Mouse (Mus musculus) liver, adult 2 months (tissue): Measurements from ENCODE around the gene Gm10271. TPM values are rescaled to one million over a fixed set of nuclear protein-coding genes. Genes with fewer than 3 reads are reported as not detected.

Source experiments
- DNase-seq: peaks from one replicate; pipeline ENCODE4 v3.0.0-alpha.2; 2011; ENCODE audit warnings: low read depth, low spot score; ENCODE audit errors: extremely low read depth
- H3K27ac ChIP-seq: fragments of 200-500 bp; replicated peaks from 2 replicates; pipeline ENCODE4 v1.5.1; 2012; ENCODE audit warnings: low read depth, mild to moderate bottlenecking, control low read depth, inconsistent platforms, low read length; ENCODE audit not compliant: insufficient read depth
- H3K27me3 ChIP-seq: fragments of 200-500 bp; 2 replicates; pipeline ENCODE4 v1.6.1; 2012; ENCODE audit warnings: mild to moderate bottlenecking, moderate library complexity, low read length, inconsistent platforms; ENCODE audit not compliant: control insufficient read depth, insufficient read depth
- H3K36me3 ChIP-seq: fragments of 200-500 bp; 2 replicates; pipeline ENCODE4 v1.6.1; 2012; ENCODE audit warnings: low read length, inconsistent platforms; ENCODE audit not compliant: control insufficient read depth, insufficient read depth
- H3K4me1 ChIP-seq: fragments of 200-500 bp; 2 replicates; pipeline ENCODE4 v1.6.1; 2011; ENCODE audit warnings: low read length; ENCODE audit not compliant: control insufficient read depth, insufficient read depth
- H3K4me3 ChIP-seq: fragments of 200-500 bp; 2 replicates; pipeline ENCODE4 v1.5.1; 2011; ENCODE audit warnings: low read depth, mild to moderate bottlenecking, control low read depth, low read length, moderate library complexity; ENCODE audit not compliant: insufficient read depth
- H3K79me2 ChIP-seq: fragments of 200-500 bp; 2 replicates; pipeline ENCODE4 v1.6.1; 2012; ENCODE audit warnings: inconsistent platforms, mild to moderate bottlenecking, low read length, moderate library complexity; ENCODE audit not compliant: control insufficient read depth, insufficient read depth
- H3K9ac ChIP-seq: fragments of 200-500 bp; 2 replicates; pipeline ENCODE4 v1.6.1; 2012; ENCODE audit warnings: low read depth, mild to moderate bottlenecking, control low read depth, inconsistent platforms, low read length
- CTCF ChIP-seq: fragments of 200-500 bp; IDR thresholded peaks from 2 replicates; pipeline ENCODE4 v1.5.1; 2011; ENCODE audit warnings: low read depth, low read length, control low read depth
- POLR2A ChIP-seq: fragments of 200-500 bp; IDR thresholded peaks from 2 replicates; pipeline ENCODE4 v1.6.1; 2011; ENCODE audit warnings: low read length, control low read depth; ENCODE audit not compliant: insufficient read depth; ENCODE audit errors: extremely low read depth
- WGBS: fragments of 180-500 bp; shearing (Covaris S2); methylation state at CpG from one replicate; pipeline ENCODE4 v1.1.7; 2018; 5-methylcytosine and 5-hydroxymethylcytosine counted together
- polyA plus RNA-seq: library from polyadenylated mRNA; depleted of rRNA; stranded (reverse); fragments of >200 nt; gene quantifications from 2 replicates; pipeline ENCODE4 v1.2.3, GENCODE M21; 2012
- total RNA-seq: library from RNA; depleted of rRNA; stranded (reverse); fragments of >200 nt; gene quantifications from 2 replicates; pipeline ENCODE4 v1.2.3, GENCODE M21; 2014

The Gm10271 gene
- total and polyA plus RNA-seq, 2 experiments = not detected

- TF ChIP-seq POLR2A = no peak
- TF ChIP-seq CTCF = no peak
- H3K9ac ChIP-seq = no peak overlapping the region
- H3K79me2 ChIP-seq = no peaks in the 10 kb centered on the region
- 72% methylated on average over 7 of the region's 7 CpGs for WGBS
- no peak overlapping the region for H3K4me3 ChIP-seq
- H3K27ac ChIP-seq = no peak overlapping the region
- no peaks in the 10 kb centered on the region for H3K4me1 ChIP-seq
- H3K27me3 ChIP-seq = no peaks in the 10 kb centered on the region
- peaks cover 53% of the 10 kb centered on the region for H3K36me3 ChIP-seq
- DNase-seq = no peak
Measured at GRCm38 (mm10) chr10:116930506-116930905, 41.9 kb downstream of the Gm10271 start.

DNA sequence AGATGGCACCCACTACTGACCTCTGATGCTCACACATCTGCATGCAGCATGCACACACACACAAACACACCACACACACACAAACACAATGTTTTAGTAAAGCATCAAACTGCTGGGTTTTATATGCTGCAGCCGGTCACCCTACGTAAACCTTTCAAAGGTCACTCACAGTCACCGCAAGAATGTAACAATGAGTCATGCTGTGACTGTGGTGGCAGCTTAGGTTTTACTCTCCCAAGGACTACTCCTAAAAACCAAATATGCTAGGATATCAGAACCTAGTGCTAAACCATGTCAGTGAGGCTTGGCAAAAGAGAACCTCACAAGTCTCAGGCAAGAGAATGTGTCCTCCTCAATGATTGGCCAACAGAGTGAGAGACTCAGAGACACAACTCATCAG, 43.6 kb downstream of the Gm10271 start:
- Histone ChIP-seq H3K4me1 (no peaks in the 10 kb centered on the region), H3K4me3 (no peak overlapping the region), H3K79me2 (no peaks in the 10 kb centered on the region), H3K27ac (no peak overlapping the region), H3K36me3 (peaks cover 49% of the 10 kb centered on the region), H3K9ac (no peak overlapping the region), H3K27me3 (no peaks in the 10 kb centered on the region)
- no peak for DNase-seq
- TF ChIP-seq CTCF (no peak), POLR2A (no peak)
- WGBS = 90% methylated on average over 3 of the region's 3 CpGs

- Histone ChIP-seq H3K79me2 (no peaks in the 10 kb centered on the region), H3K27ac (no peak overlapping the region), H3K9ac (no peak overlapping the region), H3K4me3 (no peak overlapping the region), H3K36me3 (peaks cover 39% of the 10 kb centered on the region), H3K27me3 (no peaks in the 10 kb centered on the region), H3K4me1 (no peaks in the 10 kb centered on the region)
- 92% methylated on average over 11 of the region's 11 CpGs for WGBS
- no peak for DNase-seq
- no peak for TF ChIP-seq CTCF
- no peak for TF ChIP-seq POLR2A
Measured at GRCm38 (mm10) chr10:116926428-116927113, 45.8 kb downstream of the Gm10271 start.

GRCm38 (mm10) chr10:116923651-116924495, 48.5 kb downstream of the Gm10271 start:
- 96% methylated on average over 19 of the region's 19 CpGs for WGBS
- Histone ChIP-seq H3K79me2 (no peaks in the 10 kb centered on the region), H3K27ac (no peak overlapping the region), H3K9ac (no peak overlapping the region), H3K27me3 (no peaks in the 10 kb centered on the region), H3K36me3 (peaks cover 36% of the 10 kb centered on the region), H3K4me1 (no peaks in the 10 kb centered on the region), H3K4me3 (no peak overlapping the region)
- no peak for TF ChIP-seq CTCF
- TF ChIP-seq POLR2A = no peak
- no peak for DNase-seq

- no peaks in the 10 kb centered on the region for H3K4me1 ChIP-seq
- H3K9ac ChIP-seq = no peak overlapping the region
- TF ChIP-seq CTCF (no peak), POLR2A (no peak)
- WGBS = 95% methylated on average over 15 of the region's 15 CpGs
- H3K36me3 ChIP-seq = peaks cover 33% of the 10 kb centered on the region
- DNase-seq = no peak
- no peak overlapping the region for H3K27ac ChIP-seq
- no peak overlapping the region for H3K4me3 ChIP-seq
- no peaks in the 10 kb centered on the region for H3K79me2 ChIP-seq
- H3K27me3 ChIP-seq = no peaks in the 10 kb centered on the region
Measured at GRCm38 (mm10) chr10:116922161-116922560, 50.2 kb downstream of the Gm10271 start.
